Mouse (Mus musculus) megakaryocyte, embryonic 14.5 days (primary cell): Measurements from ENCODE around the gene Dock9.

Experiments
- FLI1 ChIP-seq: IDR thresholded peaks from 2 replicates; pipeline ENCODE4 v1.6.1; 2012; ENCODE audit warnings: low read length, inconsistent platforms, mixed read lengths
- GATA1 ChIP-seq: IDR thresholded peaks from 3 replicates; pipeline ENCODE4 v1.6.1; 2012; ENCODE audit warnings: mixed read lengths, low read length, inconsistent platforms, borderline replicate concordance

GRCm38 (mm10) chr14:121611533-121611932, 186.1 kb downstream of the Dock9 start:
- no peak for TF ChIP-seq GATA1
- TF ChIP-seq FLI1: no peak
